Mouse (Mus musculus): Measurements from ENCODE around the gene Megf8. TPM values are rescaled to one million over a fixed set of nuclear protein-coding genes. Genes with fewer than 3 reads are reported as not detected.

Gene Megf8
- polyA plus RNA-seq, 1 experiment from 2014 or later, result 1.2 TPM

Other genes with a start within 250 kb of the Megf8 start
- 0.86 and 1.0 TPM in 2 replicates for gene Grik5, start 244.8 kb upstream of the Megf8 start, polyA plus RNA-seq (2015; fragmentation: Nextera tagmentation; extraction: Ambion mirVana)
- gene Zfp574, start 244.6 kb upstream of the Megf8 start, polyA plus RNA-seq (2015; fragmentation: Nextera tagmentation; extraction: Ambion mirVana), result 9.7 and 11.1 TPM in 2 replicates
- 1.5 and 1.6 TPM in 2 replicates for gene Pou2f2, start 137.4 kb upstream of the Megf8 start, polyA plus RNA-seq (2015; fragmentation: Nextera tagmentation; extraction: Ambion mirVana)
- 27.0 and 27.6 TPM in 2 replicates for gene Dedd2, start 96.5 kb upstream of the Megf8 start, polyA plus RNA-seq (2015; fragmentation: Nextera tagmentation; extraction: Ambion mirVana)
- 2.0 and 2.1 TPM in 2 replicates for gene Zfp526, start 95.7 kb upstream of the Megf8 start, polyA plus RNA-seq (2015; fragmentation: Nextera tagmentation; extraction: Ambion mirVana)
- 6.2 and 6.3 TPM in 2 replicates for gene Gsk3a, start 79.3 kb upstream of the Megf8 start, polyA plus RNA-seq (2015; fragmentation: Nextera tagmentation; extraction: Ambion mirVana)
- 4.3 TPM in 2 replicates for gene Erf, start 66.4 kb upstream of the Megf8 start, polyA plus RNA-seq (2015; fragmentation: Nextera tagmentation; extraction: Ambion mirVana)
- gene Cic, start 49.5 kb upstream of the Megf8 start, polyA plus RNA-seq (2015; fragmentation: Nextera tagmentation; extraction: Ambion mirVana), result 9.7 and 10.4 TPM in 2 replicates
- 29.3 and 31.6 TPM in 2 replicates for gene Pafah1b3, start 19.2 kb upstream of the Megf8 start, polyA plus RNA-seq (2015; fragmentation: Nextera tagmentation; extraction: Ambion mirVana)
- not detected in 2 replicates for gene Prr19, start 15.8 kb upstream of the Megf8 start, polyA plus RNA-seq (2015; fragmentation: Nextera tagmentation; extraction: Ambion mirVana)
- 0.10 TPM in 1 of 2 replicates, not detected in the other for gene Tmem145, start 11.1 kb upstream of the Megf8 start, polyA plus RNA-seq (2015; fragmentation: Nextera tagmentation; extraction: Ambion mirVana)
- 0.15 TPM in 1 of 2 replicates, not detected in the other for gene Cnfn, start 52.6 kb downstream of the Megf8 start, polyA plus RNA-seq (2015; fragmentation: Nextera tagmentation; extraction: Ambion mirVana)
- gene Lipe, start 81.5 kb downstream of the Megf8 start, polyA plus RNA-seq (2015; fragmentation: Nextera tagmentation; extraction: Ambion mirVana), result 2.4 and 2.7 TPM in 2 replicates
- not detected in 2 replicates for gene Cxcl17, start 95.7 kb downstream of the Megf8 start, polyA plus RNA-seq (2015; fragmentation: Nextera tagmentation; extraction: Ambion mirVana)
- gene Ceacam1, start 160.4 kb downstream of the Megf8 start, polyA plus RNA-seq (2015; fragmentation: Nextera tagmentation; extraction: Ambion mirVana), result 1.7 and 2.5 TPM in 2 replicates
- gene Ceacam2, start 222.7 kb downstream of the Megf8 start, polyA plus RNA-seq (2015; fragmentation: Nextera tagmentation; extraction: Ambion mirVana), result 0.03 TPM in 1 of 2 replicates, not detected in the other

Measured in liver, embryonic 13.5 days (tissue).